Mouse (Mus musculus) hindbrain, embryonic 16.5 days (tissue): ENCODE data around the gene Gna14. TPM values are rescaled to one million over a fixed set of nuclear protein-coding genes. Genes with fewer than 3 reads are reported as not detected.

Experiments used
- ATAC-seq: fragments of 200-750 bp; cut with Nextera tagmentation; 2 replicates; pipeline ENCODE4 v1.8.0; 2017; ENCODE audit warnings: moderate TSS enrichment, moderate library complexity
- H3K27ac ChIP-seq: fragments of 300-500 bp; sonication (generic); 2 replicates; pipeline ENCODE4 v1.5.1; 2014; ENCODE audit warnings: low read depth, mild to moderate bottlenecking, control low read depth, low read length, moderate library complexity
- H3K27me3 ChIP-seq: fragments of 300-500 bp; sonication (generic); replicated peaks from 2 replicates; pipeline ENCODE4 v1.6.1; 2014; ENCODE audit warnings: low read length; ENCODE audit not compliant: control insufficient read depth, insufficient read depth
- H3K36me3 ChIP-seq: fragments of 300-500 bp; sonication (generic); 2 replicates; pipeline ENCODE4 v1.6.1; 2014; ENCODE audit warnings: mild to moderate bottlenecking, low read length, moderate library complexity, mixed read lengths; ENCODE audit not compliant: control insufficient read depth, insufficient read depth
- H3K4me1 ChIP-seq: fragments of 300-500 bp; sonication (generic); 2 replicates; pipeline ENCODE4 v1.6.1; 2014; ENCODE audit warnings: low read depth, low read length; ENCODE audit not compliant: control insufficient read depth, insufficient read depth
- H3K4me2 ChIP-seq: fragments of 300-500 bp; sonication (generic); 2 replicates; pipeline ENCODE4 v1.6.1; 2014; ENCODE audit warnings: mild to moderate bottlenecking, low read length, control low read depth, moderate library complexity
- H3K4me3 ChIP-seq: fragments of 300-500 bp; sonication (generic); 2 replicates; pipeline ENCODE4 v1.5.1; 2014; ENCODE audit warnings: mild to moderate bottlenecking, low read length, control low read depth, moderate library complexity
- H3K9ac ChIP-seq: fragments of 300-500 bp; sonication (generic); 2 replicates; pipeline ENCODE4 v1.6.1; 2014; ENCODE audit warnings: low read depth, mild to moderate bottlenecking, control low read depth, low read length, moderate library complexity
- H3K9me3 ChIP-seq: fragments of 300-500 bp; sonication (generic); 2 replicates; pipeline ENCODE4 v1.6.1; 2014; ENCODE audit warnings: mild to moderate bottlenecking, low read length, moderate library complexity; ENCODE audit not compliant: control insufficient read depth
- WGBS: fragments of 180-500 bp; shearing (Covaris S2); extraction: QIAGEN DNeasy Blood & Tissue Kit; methylation state at CpG from one replicate; pipeline ENCODE4 v1.1.7; 2014; 5-methylcytosine and 5-hydroxymethylcytosine counted together
- polyA plus RNA-seq: library from polyadenylated mRNA; unstranded; fragments of >200 nt; fragmentation: Nextera tagmentation; extraction: Ambion mirVana; gene quantifications from 2 replicates; pipeline ENCODE4 v1.2.1, GENCODE M21; 2015

Gna14 gene
- polyA plus RNA-seq, 1 experiment from 2014 or later = 0.88 TPM

- no peaks in the 10 kb centered on the region for H3K9me3 ChIP-seq
- ATAC-seq = 0 out of 2 replicates have a peak, but pooled peaks have one; percentile 20
- H3K4me2 ChIP-seq = no peak overlapping the region
- no peaks in the 10 kb centered on the region for H3K27me3 ChIP-seq
- no peaks in the 10 kb centered on the region for H3K36me3 ChIP-seq
- no peaks in the 10 kb centered on the region for H3K4me1 ChIP-seq
- H3K27ac ChIP-seq = no peak overlapping the region
- H3K9ac ChIP-seq = no peak overlapping the region
- WGBS = 86% methylated on average over 6 of the region's 6 CpGs
- H3K4me3 ChIP-seq = no peak overlapping the region
These were observed 11.1 kb downstream of the Gna14 start for GRCm38 (mm10) chr19:16446612-16447011.

- Histone ChIP-seq H3K9ac (no peak overlapping the region), H3K4me3 (no peak overlapping the region), H3K27me3 (no peaks in the 10 kb centered on the region), H3K4me1 (no peaks in the 10 kb centered on the region), H3K36me3 (no peaks in the 10 kb centered on the region), H3K4me2 (no peak overlapping the region), H3K27ac (no peak overlapping the region), H3K9me3 (no peaks in the 10 kb centered on the region)
- WGBS = 67% methylated on average over 6 of the region's 6 CpGs
- ATAC-seq = peak; percentile 64; the same call in 1 of the 2 replicates
These were observed 12.5 kb downstream of the Gna14 start for GRCm38 (mm10) chr19:16447832-16448621.

- Histone ChIP-seq H3K4me2 (no peak overlapping the region), H3K27ac (no peak overlapping the region), H3K9me3 (no peaks in the 10 kb centered on the region), H3K36me3 (no peaks in the 10 kb centered on the region), H3K4me1 (no peaks in the 10 kb centered on the region), H3K27me3 (no peaks in the 10 kb centered on the region), H3K4me3 (no peak overlapping the region), H3K9ac (no peak overlapping the region)
- no peak for ATAC-seq
- 84% methylated on average over 5 of the region's 5 CpGs for WGBS
These were observed 13.2 kb downstream of the Gna14 start for GRCm38 (mm10) chr19:16448796-16449195.

- H3K9me3 ChIP-seq = no peaks in the 10 kb centered on the region
- H3K4me3 ChIP-seq = no peak overlapping the region
- H3K9ac ChIP-seq = no peak overlapping the region
- H3K27me3 ChIP-seq = no peaks in the 10 kb centered on the region
- H3K4me1 ChIP-seq = no peaks in the 10 kb centered on the region
- no peak for ATAC-seq
- H3K27ac ChIP-seq = no peak overlapping the region
- 65% methylated on average over 3 of the region's 3 CpGs for WGBS
- no peak overlapping the region for H3K4me2 ChIP-seq
- H3K36me3 ChIP-seq = no peaks in the 10 kb centered on the region
These were observed 15.3 kb downstream of the Gna14 start for GRCm38 (mm10) chr19:16450824-16451223.

- no peak for ATAC-seq
- Histone ChIP-seq H3K9ac (no peak overlapping the region), H3K9me3 (no peaks in the 10 kb centered on the region), H3K36me3 (no peaks in the 10 kb centered on the region), H3K4me1 (0 out of 2 replicates have a peak, but pooled peaks cover 5% of the 10 kb centered on the region), H3K27me3 (no peaks in the 10 kb centered on the region), H3K4me2 (no peak overlapping the region), H3K4me3 (no peak overlapping the region), H3K27ac (no peak overlapping the region)
- WGBS = 82% methylated on average over 2 of the region's 2 CpGs
These were observed 20.6 kb downstream of the Gna14 start for GRCm38 (mm10) chr19:16456181-16456580.

GRCm38 (mm10) chr19:16457127-16457526, 21.6 kb downstream of the Gna14 start:
- H3K27ac ChIP-seq = no peak overlapping the region
- ATAC-seq = no peak
- H3K36me3 ChIP-seq = no peaks in the 10 kb centered on the region
- 86% methylated on average over 6 of the region's 6 CpGs for WGBS
- 0 out of 2 replicates have a peak, but pooled peaks cover 5% of the 10 kb centered on the region for H3K4me1 ChIP-seq
- H3K27me3 ChIP-seq = no peaks in the 10 kb centered on the region
- H3K4me3 ChIP-seq = no peak overlapping the region
- H3K9ac ChIP-seq = no peak overlapping the region
- no peak overlapping the region for H3K4me2 ChIP-seq
- no peaks in the 10 kb centered on the region for H3K9me3 ChIP-seq

- Histone ChIP-seq H3K4me1 (0 out of 2 replicates have a peak, but pooled peaks cover 5% of the 10 kb centered on the region), H3K27me3 (no peaks in the 10 kb centered on the region), H3K27ac (no peak overlapping the region), H3K4me3 (no peak overlapping the region), H3K9me3 (no peaks in the 10 kb centered on the region), H3K36me3 (no peaks in the 10 kb centered on the region), H3K9ac (no peak overlapping the region), H3K4me2 (no peak overlapping the region)
- ATAC-seq = no peak
- 47% methylated on average over 5 of the region's 5 CpGs for WGBS
These were observed 23.8 kb downstream of the Gna14 start for GRCm38 (mm10) chr19:16459317-16459716.

- Histone ChIP-seq H3K4me1 (0 out of 2 replicates have a peak, but pooled peaks cover 5% of the 10 kb centered on the region), H3K4me3 (no peak overlapping the region), H3K9ac (no peak overlapping the region), H3K9me3 (no peaks in the 10 kb centered on the region), H3K36me3 (no peaks in the 10 kb centered on the region), H3K27me3 (no peaks in the 10 kb centered on the region), H3K27ac (no peak overlapping the region), H3K4me2 (no peak overlapping the region)
- 49% methylated on average over 6 of the region's 6 CpGs for WGBS
- ATAC-seq = peak; percentile 48; the same call in 1 of the 2 replicates
These were observed 24.7 kb downstream of the Gna14 start for GRCm38 (mm10) chr19:16460292-16460691.

- H3K4me3 ChIP-seq = no peak overlapping the region
- no peaks in the 10 kb centered on the region for H3K36me3 ChIP-seq
- H3K9ac ChIP-seq = no peak overlapping the region
- H3K9me3 ChIP-seq = no peaks in the 10 kb centered on the region
- WGBS = 86% methylated on average over 14 of the region's 14 CpGs
- no peak overlapping the region for H3K4me2 ChIP-seq
- H3K27ac ChIP-seq = no peak overlapping the region
- 0 out of 2 replicates have a peak, but pooled peaks cover 5% of the 10 kb centered on the region for H3K4me1 ChIP-seq
- ATAC-seq = peak; percentile 17; the same call in 1 of the 2 replicates
- no peaks in the 10 kb centered on the region for H3K27me3 ChIP-seq
These were observed 25.3 kb downstream of the Gna14 start for GRCm38 (mm10) chr19:16460831-16461230.
